Mouse (Mus musculus): ENCODE data around the gene Slc6a14. TPM values are rescaled to one million over a fixed set of nuclear protein-coding genes. Genes with fewer than 3 reads are reported as not detected.

Gene Slc6a14
- total RNA-seq (2021), result not detected
- long read RNA-seq, experiment 1, result 0 reads
- long read RNA-seq, experiment 2, result 0 reads

DNA sequence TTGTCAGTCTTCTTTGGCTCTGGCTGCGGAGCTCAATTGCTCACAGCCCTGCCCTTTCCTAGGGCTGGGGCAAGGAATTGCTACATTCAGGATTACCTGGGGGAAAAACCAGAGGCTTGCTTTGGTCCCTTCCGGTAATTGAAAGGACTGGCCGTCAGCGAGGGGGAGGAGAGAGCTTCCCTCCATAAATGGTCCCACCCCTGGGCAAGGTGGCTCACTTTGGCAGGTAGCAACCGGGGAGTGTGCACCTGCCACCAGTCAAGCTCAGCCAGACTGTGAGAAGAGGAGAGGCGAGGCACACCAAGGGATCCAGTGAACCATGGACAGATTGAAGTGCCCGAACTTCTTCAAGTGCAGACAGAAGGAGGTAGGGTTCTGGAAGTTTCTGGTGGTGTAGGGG lies at the start of gene Slc6a14:
TSS of gene Slc6a14 (plus strand) at position 68 of the 400 bp plus-strand sequence.
- DNase-seq (ENCODE audit: low spot score in 2 of 2), result no peak
- intact Hi-C loops (cut with DNase I), result no loop called here

GRCm38 (mm10) chrX:21670896-21671295 lies 43.8 kb upstream of the Slc6a14 start:
- intact Hi-C loops (cut with DNase I), result no loop called here
- no peak for DNase-seq (ENCODE audit: low spot score in 2 of 2)

- intact Hi-C loops (cut with DNase I), result no loop called here
- no peak for DNase-seq (ENCODE audit: low spot score in 2 of 2)
Observed at GRCm38 (mm10) chrX:21695220-21695619, 19.5 kb upstream of the Slc6a14 start.

GRCm38 (mm10) chrX:21695687-21696086 lies 19.0 kb upstream of the Slc6a14 start:
- intact Hi-C loops (cut with DNase I), result no loop called here
- no peak for DNase-seq (ENCODE audit: low spot score in 2 of 2)

- intact Hi-C loops (cut with DNase I), result no loop called here
Observed at GRCm38 (mm10) chrX:21701646-21702045, 13.1 kb upstream of the Slc6a14 start.

DNA sequence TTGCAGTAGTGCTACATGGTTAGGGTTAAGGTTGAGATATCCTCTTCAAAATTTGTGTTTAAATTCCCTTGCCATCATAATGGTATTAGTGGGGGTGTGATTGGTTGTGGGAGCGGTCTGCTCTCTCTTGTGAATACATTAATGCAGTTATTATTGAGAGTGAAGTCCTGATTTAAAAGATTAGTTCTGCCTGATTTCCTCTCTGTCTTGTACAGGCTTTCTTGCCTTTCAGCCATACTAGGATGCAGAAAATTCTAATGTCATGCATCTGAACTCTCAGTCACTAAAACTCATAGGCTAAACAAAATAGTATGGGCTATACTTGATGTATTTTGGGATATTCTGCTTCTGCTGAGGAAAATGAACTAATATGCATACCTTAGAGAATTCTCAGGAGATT lies 10.2 kb upstream of the Slc6a14 start:
- DNase-seq (ENCODE audit: low spot score in 2 of 2), result no peak
- intact Hi-C loops (cut with DNase I), result no loop called here

More at GRCm38 (mm10) chrX:21701646-21702045, 13.1 kb upstream of the Slc6a14 start:
- no peak for DNase-seq (ENCODE audit: low spot score in 2 of 2)

- intact Hi-C loops (cut with DNase I), result no loop called here
- DNase-seq (ENCODE audit: low spot score in 2 of 2), result no peak
Observed at GRCm38 (mm10) chrX:21715293-21715692, 597 bp downstream of the Slc6a14 start.

DNA sequence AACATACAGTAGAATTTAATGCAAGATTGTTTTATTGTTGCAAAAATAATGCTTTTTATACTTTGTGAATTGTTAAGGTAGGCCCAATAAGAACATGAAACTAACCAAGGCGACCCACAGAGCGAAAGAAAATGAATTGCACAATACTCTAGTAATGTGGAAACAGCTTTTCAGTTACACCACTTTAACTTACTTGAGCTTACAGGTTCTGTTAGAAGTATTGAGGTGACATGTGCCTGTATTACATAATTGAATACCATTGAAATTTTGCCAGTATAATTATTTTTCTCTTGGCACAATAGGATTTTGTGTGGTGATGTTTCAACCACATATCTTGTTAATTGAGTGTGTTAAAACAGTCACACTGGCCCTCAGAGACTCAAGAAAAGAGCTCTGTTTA lies 2.2 kb downstream of the Slc6a14 start:
- intact Hi-C loops (cut with DNase I), result no loop called here
- no peak for DNase-seq (ENCODE audit: low spot score in 2 of 2)

GRCm38 (mm10) chrX:21744997-21745396 lies 30.3 kb downstream of the Slc6a14 start, which contains the start of gene Gm28269:
Gene Gm28269, minus strand, starts transcription at chrX:21745097.
- intact Hi-C loops (cut with DNase I), result no loop called here
- DNase-seq (ENCODE audit: low spot score in 2 of 2), result no peak

Other genes with a start within 250 kb of the Slc6a14 start
- gene Agtr2, start 230.4 kb upstream of the Slc6a14 start, total RNA-seq (2021), result under 1 TPM; 0.32 to 0.53 TPM
- not detected for gene Gm28269, start 30.2 kb downstream of the Slc6a14 start, total RNA-seq (2021)